Mouse (Mus musculus): ENCODE data around the gene Uevld. TPM values are rescaled to one million over a fixed set of nuclear protein-coding genes. Genes with fewer than 3 reads are reported as not detected.

Gene Uevld
- polyA plus RNA-seq, 1 experiment from 2014 or later, result 4.7 TPM

GRCm38 (mm10) chr7:46983280-46983679, 25.0 kb upstream of the Uevld start, which contains the start of gene Gm9999:
Gm9999 (plus strand) TSS chr7:46983580.
- no peaks in the 10 kb centered on the region; the same call in 1 of the 2 replicates for H3K4me1 ChIP-seq (ENCODE audit: control insufficient read depth, insufficient read depth, low read depth, low read length)
- H3K27ac ChIP-seq (ENCODE audit: low read depth, low read length), result no peak within 1 kb of the TSS
- 94% methylated on average over 3 of the region's 3 CpGs for WGBS
- H3K4me2 ChIP-seq (ENCODE audit: low read length), result no peak within 1 kb of the TSS
- no peak for ATAC-seq
- no peaks in the 10 kb centered on the region for H3K36me3 ChIP-seq (ENCODE audit: control insufficient read depth, insufficient read depth, low read length)
- H3K4me3 ChIP-seq (ENCODE audit: low read length), result no peak within 1 kb of the TSS
- H3K9me3 ChIP-seq (ENCODE audit: control insufficient read depth, low read length), result no peaks in the 10 kb centered on the region
- no peak within 1 kb of the TSS for H3K9ac ChIP-seq (ENCODE audit: low read depth, low read length)
- H3K27me3 ChIP-seq (replicated peaks; ENCODE audit: control insufficient read depth, insufficient read depth, low read length), result no peaks in the 10 kb centered on the region

GRCm38 (mm10) chr7:46975456-46975855, 17.1 kb upstream of the Uevld start:
- no peak overlapping the region for H3K9ac ChIP-seq (ENCODE audit: low read depth, low read length)
- H3K9me3 ChIP-seq (ENCODE audit: control insufficient read depth, low read length), result 0 out of 2 replicates have a peak, but pooled peaks cover 2% of the 10 kb centered on the region
- H3K36me3 ChIP-seq (ENCODE audit: control insufficient read depth, insufficient read depth, low read length), result no peaks in the 10 kb centered on the region
- 82% methylated on average over 11 of the region's 11 CpGs for WGBS
- no peak overlapping the region for H3K27ac ChIP-seq (ENCODE audit: low read depth, low read length)
- no peak for ATAC-seq
- H3K27me3 ChIP-seq (replicated peaks; ENCODE audit: control insufficient read depth, insufficient read depth, low read length), result no peaks in the 10 kb centered on the region
- no peaks in the 10 kb centered on the region for H3K4me1 ChIP-seq (ENCODE audit: control insufficient read depth, insufficient read depth, low read depth, low read length)
- H3K4me3 ChIP-seq (ENCODE audit: low read length), result no peak overlapping the region
- H3K4me2 ChIP-seq (ENCODE audit: low read length), result no peak overlapping the region

- H3K9me3 ChIP-seq (ENCODE audit: control insufficient read depth, low read length), result 0 out of 2 replicates have a peak, but pooled peaks cover 2% of the 10 kb centered on the region
- H3K4me1 ChIP-seq (ENCODE audit: control insufficient read depth, insufficient read depth, low read depth, low read length), result no peaks in the 10 kb centered on the region
- no peak overlapping the region for H3K4me2 ChIP-seq (ENCODE audit: low read length)
- 96% methylated on average over 4 of the region's 4 CpGs for WGBS
- H3K27ac ChIP-seq (ENCODE audit: low read depth, low read length), result no peak overlapping the region
- no peaks in the 10 kb centered on the region for H3K36me3 ChIP-seq (ENCODE audit: control insufficient read depth, insufficient read depth, low read length)
- no peak overlapping the region for H3K4me3 ChIP-seq (ENCODE audit: low read length)
- no peaks in the 10 kb centered on the region for H3K27me3 ChIP-seq (replicated peaks; ENCODE audit: control insufficient read depth, insufficient read depth, low read length)
- no peak overlapping the region for H3K9ac ChIP-seq (ENCODE audit: low read depth, low read length)
- ATAC-seq, result no peak
Observed at GRCm38 (mm10) chr7:46974648-46975047, 16.3 kb upstream of the Uevld start.

- Histone ChIP-seq H3K27me3 (replicated peaks; ENCODE audit: control insufficient read depth, insufficient read depth, low read length) (no peaks in the 10 kb centered on the region), H3K4me3 (ENCODE audit: low read length) (no peak overlapping the region), H3K4me2 (ENCODE audit: low read length) (no peak overlapping the region), H3K9me3 (ENCODE audit: control insufficient read depth, low read length) (0 out of 2 replicates have a peak, but pooled peaks cover 2% of the 10 kb centered on the region), H3K27ac (ENCODE audit: low read depth, low read length) (no peak overlapping the region), H3K9ac (ENCODE audit: low read depth, low read length) (no peak overlapping the region), H3K4me1 (ENCODE audit: control insufficient read depth, insufficient read depth, low read depth, low read length) (no peaks in the 10 kb centered on the region), H3K36me3 (ENCODE audit: control insufficient read depth, insufficient read depth, low read length) (no peaks in the 10 kb centered on the region)
- no peak for ATAC-seq
- 90% methylated on average over 4 of the region's 4 CpGs for WGBS
Observed at GRCm38 (mm10) chr7:46969898-46970297, 11.6 kb upstream of the Uevld start.

GRCm38 (mm10) chr7:46964070-46964469, 5.7 kb upstream of the Uevld start:
- H3K4me1 ChIP-seq (ENCODE audit: control insufficient read depth, insufficient read depth, low read depth, low read length), result peaks cover 5% of the 10 kb centered on the region
- no peak overlapping the region for H3K4me3 ChIP-seq (ENCODE audit: low read length)
- ATAC-seq, result no peak
- H3K27me3 ChIP-seq (replicated peaks; ENCODE audit: control insufficient read depth, insufficient read depth, low read length), result no peaks in the 10 kb centered on the region
- no peak overlapping the region for H3K27ac ChIP-seq (ENCODE audit: low read depth, low read length)
- no peak overlapping the region for H3K4me2 ChIP-seq (ENCODE audit: low read length)
- H3K36me3 ChIP-seq (ENCODE audit: control insufficient read depth, insufficient read depth, low read length), result no peaks in the 10 kb centered on the region
- no peak overlapping the region for H3K9ac ChIP-seq (ENCODE audit: low read depth, low read length)
- H3K9me3 ChIP-seq (ENCODE audit: control insufficient read depth, low read length), result no peaks in the 10 kb centered on the region
- 88% methylated on average over 7 of the region's 7 CpGs for WGBS

GRCm38 (mm10) chr7:46962806-46963618, 4.7 kb upstream of the Uevld start:
- Histone ChIP-seq H3K36me3 (ENCODE audit: control insufficient read depth, insufficient read depth, low read length) (no peaks in the 10 kb centered on the region), H3K4me1 (ENCODE audit: control insufficient read depth, insufficient read depth, low read depth, low read length) (peaks cover 7% of the 10 kb centered on the region), H3K9me3 (ENCODE audit: control insufficient read depth, low read length) (no peaks in the 10 kb centered on the region), H3K27ac (ENCODE audit: low read depth, low read length) (0 out of 2 replicates have a peak overlapping the region, but pooled peaks have one; percentile 55), H3K9ac (ENCODE audit: low read depth, low read length) (no peak overlapping the region), H3K4me3 (ENCODE audit: low read length) (no peak overlapping the region), H3K4me2 (ENCODE audit: low read length) (peak overlapping the region; percentile 26; the same call in 1 of the 2 replicates), H3K27me3 (replicated peaks; ENCODE audit: control insufficient read depth, insufficient read depth, low read length) (no peaks in the 10 kb centered on the region)
- 1% methylated on average over 9 of the region's 9 CpGs for WGBS
- ATAC-seq, result peak; percentile 66

- Histone ChIP-seq H3K4me3 (ENCODE audit: low read length) (no peak overlapping the region), H3K36me3 (ENCODE audit: control insufficient read depth, insufficient read depth, low read length) (no peaks in the 10 kb centered on the region), H3K27me3 (replicated peaks; ENCODE audit: control insufficient read depth, insufficient read depth, low read length) (no peaks in the 10 kb centered on the region), H3K9ac (ENCODE audit: low read depth, low read length) (no peak overlapping the region), H3K9me3 (ENCODE audit: control insufficient read depth, low read length) (no peaks in the 10 kb centered on the region), H3K4me1 (ENCODE audit: control insufficient read depth, insufficient read depth, low read depth, low read length) (peaks cover 11% of the 10 kb centered on the region), H3K27ac (ENCODE audit: low read depth, low read length) (no peak overlapping the region), H3K4me2 (ENCODE audit: low read length) (no peak overlapping the region)
- ATAC-seq, result no peak
Observed at GRCm38 (mm10) chr7:46962132-46962531, 3.8 kb upstream of the Uevld start.

GRCm38 (mm10) chr7:46960991-46961390, 2.7 kb upstream of the Uevld start:
- Histone ChIP-seq H3K4me3 (ENCODE audit: low read length) (no peak overlapping the region), H3K4me1 (ENCODE audit: control insufficient read depth, insufficient read depth, low read depth, low read length) (peaks cover 11% of the 10 kb centered on the region), H3K27me3 (replicated peaks; ENCODE audit: control insufficient read depth, insufficient read depth, low read length) (no peaks in the 10 kb centered on the region), H3K27ac (ENCODE audit: low read depth, low read length) (no peak overlapping the region), H3K4me2 (ENCODE audit: low read length) (no peak overlapping the region), H3K9ac (ENCODE audit: low read depth, low read length) (no peak overlapping the region), H3K9me3 (ENCODE audit: control insufficient read depth, low read length) (no peaks in the 10 kb centered on the region), H3K36me3 (ENCODE audit: control insufficient read depth, insufficient read depth, low read length) (no peaks in the 10 kb centered on the region)
- ATAC-seq, result no peak
- 82% methylated on average over 3 of the region's 3 CpGs for WGBS

- H3K4me3 ChIP-seq (ENCODE audit: low read length), result peak overlapping the region; percentile 46
- peaks cover 3% of the 10 kb centered on the region; the same call in 1 of the 2 replicates for H3K36me3 ChIP-seq (ENCODE audit: control insufficient read depth, insufficient read depth, low read length)
- H3K27me3 ChIP-seq (replicated peaks; ENCODE audit: control insufficient read depth, insufficient read depth, low read length), result no peaks in the 10 kb centered on the region
- H3K9me3 ChIP-seq (ENCODE audit: control insufficient read depth, low read length), result no peaks in the 10 kb centered on the region
- H3K4me1 ChIP-seq (ENCODE audit: control insufficient read depth, insufficient read depth, low read depth, low read length), result peaks cover 11% of the 10 kb centered on the region
- 0 out of 2 replicates have a peak, but pooled peaks have one; percentile 22 for ATAC-seq
- 16% methylated on average over 9 of the region's 9 CpGs for WGBS
- no peak overlapping the region for H3K27ac ChIP-seq (ENCODE audit: low read depth, low read length)
- H3K4me2 ChIP-seq (ENCODE audit: low read length), result peak overlapping the region; percentile 70
- H3K9ac ChIP-seq (ENCODE audit: low read depth, low read length), result peak overlapping the region; percentile 74
Observed at GRCm38 (mm10) chr7:46958853-46959252, 526 bp upstream of the Uevld start.

Data from hindbrain, embryonic 16.5 days (tissue).